In genomic region chr11:98747804-98748505, GRCm38 (mm10) we compare ENCODE assay signal across 8 mouse cellular contexts. TPM values are rescaled to one million over a fixed set of nuclear protein-coding genes. Genes with fewer than 3 reads are reported as not detected.
DNase-seq lines count a peak whose midpoint lies in the region; ATAC-seq and TF ChIP-seq lines count a peak whose summit lies in the region.

No protein-coding gene starts in this region.

- H3K4me1 ChIP-seq in heart, embryonic 14.5 days (ENCODE audit: control insufficient read depth in 2 of 2, insufficient read depth in 2 of 2, low read length in 2 of 2): peaks cover 83 to 98% of the 10 kb centered on the region in 2 experiments
- H3K4me1 ChIP-seq in liver, embryonic 14.5 days (replicated peaks; ENCODE audit: control insufficient read depth in 2 of 2, insufficient read depth in 2 of 2, low read length in 1 of 2): peaks cover 72 to 92% of the 10 kb centered on the region in 2 experiments

- WGBS in heart, embryonic 14.5 days: 33% methylated on average over 6 of the region's 6 CpGs
- 28% methylated on average over 6 of the region's 6 CpGs for WGBS in liver, embryonic 14.5 days (ENCODE audit: insufficient replicate concordance)

- DNase-seq in heart, adult 18-20 months: peak; percentile 57 to 60
- no peak for DNase-seq in heart, postnatal 4 days
- DNase-seq in 416B (ENCODE audit: low read depth): peak; percentile 62
- DNase-seq in cerebellum, adult 8-10 months: peak; percentile 59
- DNase-seq in liver, embryonic 14.5 days (ENCODE audit: low read depth in 3 of 3, low spot score in 3 of 3): no peak
- peak; percentile 48 for DNase-seq in thymus, postnatal 14 days
- DNase-seq in urinary bladder, postnatal 10 days (ENCODE audit: low spot score): no peak

- no peaks in the 10 kb centered on the region for H3K27me3 ChIP-seq in heart, embryonic 14.5 days (ENCODE audit: control insufficient read depth, insufficient read depth, low read length)
- no peaks in the 10 kb centered on the region for H3K27me3 ChIP-seq in liver, embryonic 14.5 days (ENCODE audit: control insufficient read depth, insufficient read depth, low read length)

- no peaks in the 10 kb centered on the region for H3K9me3 ChIP-seq in heart, embryonic 14.5 days (ENCODE audit: control insufficient read depth, low read length)
- H3K9me3 ChIP-seq in liver, embryonic 14.5 days (ENCODE audit: control insufficient read depth, low read length): no peaks in the 10 kb centered on the region

- H3K9ac ChIP-seq in heart, embryonic 14.5 days (ENCODE audit: low read length): peak overlapping the region; percentile 63; the same call in 1 of the 2 replicates
- H3K9ac ChIP-seq in liver, embryonic 14.5 days (replicated peaks): 0 out of 2 replicates have a peak overlapping the region, but pooled peaks have one; percentile 27

- H3K36me3 ChIP-seq in heart, embryonic 14.5 days (ENCODE audit: control insufficient read depth, insufficient read depth, low read length): peaks cover 7% of the 10 kb centered on the region
- no peaks in the 10 kb centered on the region for H3K36me3 ChIP-seq in liver, embryonic 14.5 days (replicated peaks; ENCODE audit: control insufficient read depth, insufficient read depth, low read depth)

- H3K4me2 ChIP-seq in heart, embryonic 14.5 days (ENCODE audit: low read length): peak overlapping the region; percentile 60
- peak overlapping the region; percentile 33 for H3K4me2 ChIP-seq in liver, embryonic 14.5 days (ENCODE audit: low read depth)

- H3K4me3 ChIP-seq in heart, embryonic 14.5 days (ENCODE audit: control insufficient read depth in 1 of 2, insufficient read depth in 1 of 2, low read depth in 1 of 2, low read length in 2 of 2): no peak overlapping the region
- no peak overlapping the region for H3K4me3 ChIP-seq in liver, embryonic 14.5 days (ENCODE audit: insufficient read depth in 1 of 2, low read depth in 2 of 2, low read length in 2 of 2)

- ATAC-seq in heart, embryonic 14.5 days (ENCODE audit: insufficient number of reproducible peaks, insufficient read depth, low FRiP score, low read depth): no peak
- no peak for ATAC-seq in liver, embryonic 14.5 days (ENCODE audit: insufficient read depth)

- TF ChIP-seq EP300 in liver, embryonic 14.5 days (IDR thresholded peaks at IDR 0.05; ENCODE audit: low read depth): no peak

- no peak for TF ChIP-seq CTCF in liver, embryonic 14.5 days (IDR thresholded peaks at IDR 0.05; ENCODE audit: low read depth)

- H3K27ac ChIP-seq in heart, embryonic 14.5 days (replicated peaks in 1 of 2; ENCODE audit: control insufficient read depth in 1 of 2, insufficient read depth in 1 of 2, low read depth in 2 of 2, low read length in 2 of 2): peak overlapping the region; percentile 70 to 90
- H3K27ac ChIP-seq in liver, embryonic 14.5 days: peak overlapping the region; percentile 6

RNA-seq across cellular contexts. Expression of gene Thra, which starts 7.5 kb away (rescaled TPM):
- 100 to 1,000 TPM in 1 of 2 experiments, 10 to 100 TPM in 1; 99.7 to 103 TPM for total RNA-seq in heart, adult 18-20 months (2021)
- total RNA-seq in heart, postnatal 4 days (2021): 100 to 1,000 TPM; 171 to 183 TPM
- polyA plus RNA-seq in heart, embryonic 14.5 days (2014; fragmentation: Nextera tagmentation; extraction: Ambion mirVana): 45.3 and 55.6 TPM in 2 replicates
- 14.6 and 15.6 TPM in 2 replicates for polyA plus RNA-seq in liver, embryonic 14.5 days (2012; rRNA removed)
- polyA plus RNA-seq in liver, embryonic 14.5 days (2014; fragmentation: Nextera tagmentation; extraction: Ambion mirVana): 8.3 and 10.0 TPM in 2 replicates

RNA-seq across cellular contexts. Expression of gene Med24, which starts 18.7 kb away (rescaled TPM):
- total RNA-seq in heart, adult 18-20 months (2021): 10 to 100 TPM; 42.0 to 44.2 TPM
- 10 to 100 TPM; 51.7 to 52.3 TPM for total RNA-seq in heart, postnatal 4 days (2021)
- 28.5 and 31.0 TPM in 2 replicates for polyA plus RNA-seq in heart, embryonic 14.5 days (2014; fragmentation: Nextera tagmentation; extraction: Ambion mirVana)
- 25.0 and 29.6 TPM in 2 replicates for polyA plus RNA-seq in liver, embryonic 14.5 days (2012; rRNA removed)
- 21.3 and 25.6 TPM in 2 replicates for polyA plus RNA-seq in liver, embryonic 14.5 days (2014; fragmentation: Nextera tagmentation; extraction: Ambion mirVana)

RNA-seq across cellular contexts. Expression of gene Nr1d1, which starts 27.2 kb away (rescaled TPM):
- total RNA-seq in heart, adult 18-20 months (2021): 10 to 100 TPM; 54.2 to 67.6 TPM
- 10 to 100 TPM; 26.3 to 27.6 TPM for total RNA-seq in heart, postnatal 4 days (2021)
- polyA plus RNA-seq in heart, embryonic 14.5 days (2014; fragmentation: Nextera tagmentation; extraction: Ambion mirVana): 6.0 and 6.4 TPM in 2 replicates
- polyA plus RNA-seq in liver, embryonic 14.5 days (2012; rRNA removed): 0.54 and 0.65 TPM in 2 replicates
- 0.56 and 0.58 TPM in 2 replicates for polyA plus RNA-seq in liver, embryonic 14.5 days (2014; fragmentation: Nextera tagmentation; extraction: Ambion mirVana)

RNA-seq across cellular contexts. Expression of gene Csf3, which starts 46.9 kb away (rescaled TPM):
- total RNA-seq in heart, adult 18-20 months (2021): not detected
- total RNA-seq in heart, postnatal 4 days (2021): not detected
- not detected in 2 replicates for polyA plus RNA-seq in heart, embryonic 14.5 days (2014; fragmentation: Nextera tagmentation; extraction: Ambion mirVana)
- not detected in 2 replicates for polyA plus RNA-seq in liver, embryonic 14.5 days (2012; rRNA removed)
- not detected in 2 replicates for polyA plus RNA-seq in liver, embryonic 14.5 days (2014; fragmentation: Nextera tagmentation; extraction: Ambion mirVana)

RNA-seq across cellular contexts. Expression of gene Msl1, which starts 47.4 kb away (rescaled TPM):
- total RNA-seq in heart, adult 18-20 months (2021): 10 to 100 TPM; 71.7 to 73.3 TPM
- 10 to 100 TPM; 67.8 to 71.5 TPM for total RNA-seq in heart, postnatal 4 days (2021)
- polyA plus RNA-seq in heart, embryonic 14.5 days (2014; fragmentation: Nextera tagmentation; extraction: Ambion mirVana): 13.3 and 15.3 TPM in 2 replicates
- polyA plus RNA-seq in liver, embryonic 14.5 days (2012; rRNA removed): 11.5 and 15.8 TPM in 2 replicates
- 4.5 and 4.9 TPM in 2 replicates for polyA plus RNA-seq in liver, embryonic 14.5 days (2014; fragmentation: Nextera tagmentation; extraction: Ambion mirVana)

Comparison
In these comparisons a context has a peak if more than half of its experiments do, and no peak if none do; other contexts are left out.
1. DNase-seq: peak in heart, adult 18-20 months (2 of 2), 416B (single experiment), cerebellum, adult 8-10 months (single experiment) and thymus, postnatal 14 days (single experiment); none in heart, postnatal 4 days (single experiment), liver, embryonic 14.5 days (0 of 3) and urinary bladder, postnatal 10 days (single experiment).